Mouse (Mus musculus) MEL (cell line): ENCODE data around the gene A730015C16Rik. TPM values are rescaled to one million over a fixed set of nuclear protein-coding genes. Genes with fewer than 3 reads are reported as not detected.

Experiments used
- DNase-seq: peaks from one replicate; pipeline ENCODE4 v3.0.0; 2011; ENCODE audit warnings: low read depth, low spot score
- H3K27ac ChIP-seq: 2 replicates; pipeline ENCODE4 v1.5.1; 2012; ENCODE audit warnings: low read depth, mild to moderate bottlenecking, control low read depth, low read length, moderate library complexity; ENCODE audit not compliant: control insufficient read depth
- H3K27me3 ChIP-seq, 2 experiments: fragments of 150-350 bp in 1 of 2; sonication (generic) in 1 of 2; 2 replicates each; pipeline ENCODE4 v1.6.1; 2012; ENCODE audit warnings: low read length in 2 of 2, mild to moderate bottlenecking in 2 of 2, improper control_type of control experiment in 1 of 2, moderate library complexity in 1 of 2; ENCODE audit not compliant: insufficient read depth in 2 of 2, control insufficient read depth in 1 of 2
- H3K36me3 ChIP-seq, 2 experiments: 2 replicates each; pipeline ENCODE4 v1.6.1; 2012 to 2014; ENCODE audit warnings: low read length in 2 of 2, improper control_type of control experiment in 1 of 2, inconsistent platforms in 1 of 2, mild to moderate bottlenecking in 1 of 2; ENCODE audit not compliant: insufficient read depth in 2 of 2, control insufficient read depth in 1 of 2
- H3K4me1 ChIP-seq, 2 experiments: fragments of 150-350 bp in 1 of 2; sonication (generic) in 1 of 2; 2 replicates each; pipeline ENCODE4 v1.6.1; 2012; ENCODE audit warnings: low read length in 2 of 2, improper control_type of control experiment in 1 of 2, mild to moderate bottlenecking in 1 of 2; ENCODE audit not compliant: insufficient read depth in 2 of 2, control insufficient read depth in 1 of 2
- H3K4me3 ChIP-seq, 2 experiments: fragments of 150-350 bp in 1 of 2; sonication (generic) in 1 of 2; 2 replicates each; pipeline ENCODE4 v1.5.1; 2012; ENCODE audit warnings: low read depth in 2 of 2, low read length in 2 of 2, mild to moderate bottlenecking in 2 of 2, moderate library complexity in 2 of 2, control low read depth in 1 of 2, improper control_type of control experiment in 1 of 2; ENCODE audit not compliant: control insufficient read depth in 1 of 2, insufficient read depth in 1 of 2
- H3K79me2 ChIP-seq: 2 replicates; pipeline ENCODE4 v1.6.1; 2012; ENCODE audit warnings: mild to moderate bottlenecking, low read length, moderate library complexity; ENCODE audit not compliant: control insufficient read depth, poor library complexity, insufficient read depth
- H3K9ac ChIP-seq: 2 replicates; pipeline ENCODE4 v1.6.1; 2012; ENCODE audit warnings: low read depth, mild to moderate bottlenecking, control low read depth, low read length, moderate library complexity; ENCODE audit not compliant: control insufficient read depth, poor library complexity, severe bottlenecking
- H3K9me3 ChIP-seq: fragments of 150-350 bp; sonication (generic); replicated peaks from 2 replicates; pipeline ENCODE4 v1.6.1; 2012; ENCODE audit warnings: mild to moderate bottlenecking, low read length, improper control_type of control experiment, moderate library complexity; ENCODE audit not compliant: insufficient read depth
- BHLHE40 ChIP-seq: IDR thresholded peaks from 2 replicates; pipeline ENCODE4 v1.6.1; 2012; ENCODE audit warnings: low read depth, mild to moderate bottlenecking, inconsistent platforms, low read length, improper control_type of control experiment, borderline replicate concordance
- CHD2 ChIP-seq: IDR thresholded peaks from 2 replicates; pipeline ENCODE4 v1.6.1; 2011; ENCODE audit warnings: low read length, improper control_type of control experiment
- CTCF ChIP-seq, 3 experiments: IDR thresholded peaks in 2 of 3; conservative IDR thresholded peaks in 1 of 3; 2 replicates each; pipeline ENCODE4 v1.5.1; 2011 to 2012; ENCODE audit warnings: low read length in 3 of 3, low read depth in 2 of 3, mild to moderate bottlenecking in 2 of 3, improper control_type of control experiment in 1 of 3, inconsistent platforms in 1 of 3, mixed read lengths in 1 of 3, moderate library complexity in 1 of 3; ENCODE audit not compliant: control insufficient read depth in 1 of 3, insufficient read depth in 1 of 3, poor library complexity in 1 of 3, severe bottlenecking in 1 of 3
- E2F4 ChIP-seq: IDR thresholded peaks from 2 replicates; pipeline ENCODE4 v1.6.1; 2011; ENCODE audit warnings: low read depth, low read length, improper control_type of control experiment, borderline replicate concordance
- ELF1 ChIP-seq: IDR thresholded peaks from 2 replicates; pipeline ENCODE4 v1.6.1; 2014; ENCODE audit warnings: low read depth, mild to moderate bottlenecking, inconsistent platforms, low read length, improper control_type of control experiment, moderate library complexity
- EP300 ChIP-seq, 2 experiments: IDR thresholded peaks; 2 replicates each; pipeline ENCODE4 v1.6.1; 2011; ENCODE audit warnings: improper control_type of control experiment in 2 of 2, low read length in 2 of 2, low read depth in 1 of 2, mild to moderate bottlenecking in 1 of 2
- ETS1 ChIP-seq: IDR thresholded peaks from 2 replicates; pipeline ENCODE4 v1.6.1; 2012; ENCODE audit warnings: low read depth, mild to moderate bottlenecking, inconsistent platforms, low read length, improper control_type of control experiment, moderate library complexity
- GABPA ChIP-seq: IDR thresholded peaks from 2 replicates; pipeline ENCODE4 v1.6.1; 2012; ENCODE audit warnings: low read depth, mild to moderate bottlenecking, inconsistent platforms, low read length, improper control_type of control experiment, moderate library complexity
- GATA1 ChIP-seq: IDR thresholded peaks from 2 replicates; pipeline ENCODE4 v1.6.1; 2011; ENCODE audit warnings: low read depth, low read length, improper control_type of control experiment
- HCFC1 ChIP-seq: IDR thresholded peaks from 2 replicates; pipeline ENCODE4 v1.6.1; 2012; ENCODE audit warnings: low read depth, mild to moderate bottlenecking, inconsistent platforms, low read length, improper control_type of control experiment, moderate library complexity
- JUND ChIP-seq: IDR thresholded peaks from 2 replicates; pipeline ENCODE4 v1.6.1; 2011; ENCODE audit warnings: low read depth, mild to moderate bottlenecking, improper control_type of control experiment, low read length
- KAT2A ChIP-seq: conservative IDR thresholded peaks from 2 replicates; pipeline ENCODE4 v1.6.1; 2012; ENCODE audit warnings: low read depth, low read length, improper control_type of control experiment, inconsistent platforms
- MAFK ChIP-seq: IDR thresholded peaks from 2 replicates; pipeline ENCODE4 v1.6.1; 2011; ENCODE audit warnings: low read depth, mild to moderate bottlenecking, low read length, improper control_type of control experiment, borderline replicate concordance
- MAX ChIP-seq: IDR thresholded peaks from 2 replicates; pipeline ENCODE4 v1.6.1; 2011; ENCODE audit warnings: low read length, improper control_type of control experiment
- MAZ ChIP-seq: IDR thresholded peaks from 2 replicates; pipeline ENCODE4 v1.6.1; 2012; ENCODE audit warnings: low read depth, mild to moderate bottlenecking, inconsistent platforms, low read length, improper control_type of control experiment
- MEF2A ChIP-seq: IDR thresholded peaks from 2 replicates; pipeline ENCODE4 v1.6.1; 2014; ENCODE audit warnings: low read depth, mild to moderate bottlenecking, inconsistent platforms, low read length, improper control_type of control experiment; ENCODE audit not compliant: poor library complexity, insufficient replicate concordance, severe bottlenecking; ENCODE audit errors: extremely low read depth
- MXI1 ChIP-seq: IDR thresholded peaks from 2 replicates; pipeline ENCODE4 v1.6.1; 2011; ENCODE audit warnings: mild to moderate bottlenecking, low read depth, low read length, improper control_type of control experiment
- MYB ChIP-seq: IDR thresholded peaks from 2 replicates; pipeline ENCODE4 v1.6.1; 2011; ENCODE audit warnings: mild to moderate bottlenecking, low read depth, low read length, improper control_type of control experiment
- MYC ChIP-seq: IDR thresholded peaks from 2 replicates; pipeline ENCODE4 v1.6.1; 2011; ENCODE audit warnings: low read depth, mild to moderate bottlenecking, low read length, improper control_type of control experiment, moderate library complexity
- NELFE ChIP-seq: IDR thresholded peaks from 2 replicates; pipeline ENCODE4 v1.6.1; 2011; ENCODE audit warnings: low read depth, low read length, improper control_type of control experiment
- NRF1 ChIP-seq: IDR thresholded peaks from 2 replicates; pipeline ENCODE4 v1.6.1; 2014; ENCODE audit warnings: low read depth, mild to moderate bottlenecking, inconsistent platforms, low read length, improper control_type of control experiment, moderate library complexity; ENCODE audit not compliant: poor library complexity, insufficient read depth, severe bottlenecking
- POLR2AphosphoS2 ChIP-seq: IDR thresholded peaks from 2 replicates; pipeline ENCODE4 v1.6.1; 2011; ENCODE audit warnings: low read length, improper control_type of control experiment
- POLR2AphosphoS5 ChIP-seq: IDR thresholded peaks from 2 replicates; pipeline ENCODE4 v1.6.1; 2012; ENCODE audit warnings: low read depth, borderline replicate concordance, mild to moderate bottlenecking, inconsistent platforms, low read length, moderate library complexity, mixed read lengths
- RAD21 ChIP-seq: IDR thresholded peaks from 2 replicates; pipeline ENCODE4 v1.6.1; 2011; ENCODE audit warnings: mild to moderate bottlenecking, low read depth, low read length, improper control_type of control experiment
- SIN3A ChIP-seq: IDR thresholded peaks from 2 replicates; pipeline ENCODE4 v1.6.1; 2012; ENCODE audit warnings: low read length, improper control_type of control experiment, inconsistent platforms
- SMC3 ChIP-seq: IDR thresholded peaks from 2 replicates; pipeline ENCODE4 v1.6.1; 2011; ENCODE audit warnings: low read depth, low read length, improper control_type of control experiment
- TAL1 ChIP-seq: IDR thresholded peaks from 2 replicates; pipeline ENCODE4 v1.6.1; 2012; ENCODE audit warnings: mild to moderate bottlenecking, inconsistent platforms, low read length, moderate library complexity, mixed read lengths
- TBP ChIP-seq: IDR thresholded peaks from 2 replicates; pipeline ENCODE4 v1.8.0; 2011; ENCODE audit warnings: low read depth, low read length, improper control_type of control experiment
- TCF12 ChIP-seq: IDR thresholded peaks from 2 replicates; pipeline ENCODE4 v1.6.1; 2014; ENCODE audit warnings: low read depth, mild to moderate bottlenecking, inconsistent platforms, low read length, improper control_type of control experiment, moderate library complexity
- USF1 ChIP-seq: IDR thresholded peaks from 2 replicates; pipeline ENCODE4 v1.6.1; 2014; ENCODE audit warnings: low read depth, mild to moderate bottlenecking, inconsistent platforms, low read length, improper control_type of control experiment, moderate library complexity
- USF2 ChIP-seq, 2 experiments: IDR thresholded peaks; 2 replicates each; pipeline ENCODE4 v1.6.1; 2011 to 2012; ENCODE audit warnings: improper control_type of control experiment in 2 of 2, low read length in 2 of 2, borderline replicate concordance in 1 of 2, inconsistent platforms in 1 of 2, low read depth in 1 of 2, mild to moderate bottlenecking in 1 of 2; ENCODE audit not compliant: insufficient read depth in 1 of 2
- ZC3H11A ChIP-seq: IDR thresholded peaks from 2 replicates; pipeline ENCODE4 v1.6.1; 2012; ENCODE audit warnings: low read depth, mild to moderate bottlenecking, inconsistent platforms, low read length, improper control_type of control experiment
- ZKSCAN1 ChIP-seq: IDR thresholded peaks from 2 replicates; pipeline ENCODE4 v1.6.1; 2012; ENCODE audit warnings: low read depth, mild to moderate bottlenecking, inconsistent platforms, low read length, improper control_type of control experiment, moderate library complexity
- ZMIZ1 ChIP-seq: IDR thresholded peaks from 2 replicates; pipeline ENCODE4 v1.6.1; 2012; ENCODE audit warnings: low read depth, mild to moderate bottlenecking, inconsistent platforms, low read length, improper control_type of control experiment, moderate library complexity
- ZNF384 ChIP-seq: IDR thresholded peaks from 2 replicates; pipeline ENCODE4 v1.6.1; 2012; ENCODE audit warnings: low read depth, mild to moderate bottlenecking, inconsistent platforms, low read length, improper control_type of control experiment
- polyA plus RNA-seq, 2 experiments: library from polyadenylated mRNA; stranded (reverse) in 1 of 2; unstranded in 1 of 2; fragments of >175 nt in 1 of 2; fragments of >200 nt in 1 of 2; gene quantifications; 2 replicates each; pipeline versions ENCODE4 v1.2.1 to v1.2.4; 2012; ENCODE audit warnings: low replicate concordance in 2 of 2, low read depth in 1 of 2; ENCODE audit not compliant: insufficient read length in 2 of 2, insufficient read depth in 1 of 2, missing spikeins in 1 of 2
- total RNA-seq: library from RNA; depleted of rRNA; stranded (reverse); fragments of 300-350 nt; gene quantifications from 2 replicates; pipeline ENCODE4 v1.2.3, GENCODE M21; 2012

A730015C16Rik gene
- total and polyA plus RNA-seq, 3 experiments, result 0.56 to 11.6 TPM; not detected in 1

GRCm38 (mm10) chr4:108869730-108870374 lies 21.4 kb upstream of the A730015C16Rik start:
- TF ChIP-seq MAFK (no peak), E2F4 (no peak), NRF1 (no peak), ETS1 (no peak), HCFC1 (no peak), USF2 (IDR thresholded peaks at IDR 0.05; ENCODE audit: borderline replicate concordance in 1 of 2, insufficient read depth in 1 of 2, low read depth in 1 of 2, low read length in 2 of 2) (no peak), ZMIZ1 (no peak), MEF2A (no peak), ELF1 (no peak), MAZ (no peak), GATA1 (no peak), MYC (no peak), SMC3 (peak; percentile 95), ZNF384 (no peak), MXI1 (no peak), JUND (no peak), CHD2 (no peak), TCF12 (no peak), NELFE (no peak), RAD21 (peak; percentile 96), USF1 (no peak), POLR2AphosphoS5 (no peak), ZKSCAN1 (no peak), ZC3H11A (peak; percentile 82), BHLHE40 (no peak), TBP (no peak), CTCF (IDR thresholded peaks at IDR 0.05 in 2 of 3, conservative IDR thresholded peaks at IDR 0.05 in 1 of 3; ENCODE audit: control insufficient read depth in 1 of 3, insufficient read depth in 1 of 3, low read depth in 2 of 3, low read length in 3 of 3, poor library complexity in 1 of 3, severe bottlenecking in 1 of 3) (peak; percentile 61 to 99 (median 94)), GABPA (no peak), MYB (no peak), KAT2A (no peak), MAX (no peak), SIN3A (peak; percentile 62; the same call in 1 of the 2 replicates), TAL1 (no peak), EP300 (IDR thresholded peaks at IDR 0.05; ENCODE audit: low read depth in 1 of 2, low read length in 2 of 2) (no peak), POLR2AphosphoS2 (no peak)
- no peak overlapping the region for H3K27ac ChIP-seq

More at GRCm38 (mm10) chr4:108869730-108870374, 21.4 kb upstream of the A730015C16Rik start:
- Histone ChIP-seq H3K4me3 (no peak overlapping the region), H3K27me3 (no peaks in the 10 kb centered on the region), H3K9me3 (no peaks in the 10 kb centered on the region), H3K79me2 (no peaks in the 10 kb centered on the region), H3K4me1 (peaks cover 0 to 4% of the 10 kb centered on the region in 2 experiments; a peak in 3 of 4 replicates), H3K36me3 (no peaks in the 10 kb centered on the region), H3K9ac (no peak overlapping the region)
- peak; percentile 90 for DNase-seq
